19 mouse cellular contexts compared by ENCODE assay signal in genomic region chr9:104328655-104329054, GRCm38 (mm10). TPM values are rescaled to one million over a fixed set of nuclear protein-coding genes. Genes with fewer than 3 reads are reported as not detected.
DNase-seq lines count a peak whose midpoint lies in the region; TF ChIP-seq lines count a peak whose summit lies in the region.
"Had no signal": no experiment of that assay in that cellular context is flagged by ENCODE, and none has a peak within 500 bp of the region (broad histone marks: within the 10 kb centered on the region; RNA-seq: fewer than 3 reads in every experiment).

No protein-coding gene starts in this region.

- no peak overlapping the region for H3K27ac ChIP-seq in cerebellum, adult 2 months (ENCODE audit: insufficient read depth, low read length)
- H3K27ac ChIP-seq: forebrain, embryonic 12.5 days; heart, adult 2 months; heart, embryonic 15.5 days; hindbrain, embryonic 13.5 days; hindbrain, postnatal 0 days had no signal

- DNase-seq in lung, adult 18-20 months: peak; percentile 34 to 66
- no peak for DNase-seq in lung, adult 2 months
- peak; percentile 16 for DNase-seq in urinary bladder, postnatal 14 days (ENCODE audit: low spot score)
- no peak for DNase-seq in urinary bladder, postnatal 25 days (ENCODE audit: low spot score)
- peak; percentile 45 for DNase-seq in lung, postnatal 25 days (ENCODE audit: low spot score)
- no peak for DNase-seq in cerebellum, adult 2 months
- DNase-seq: adrenal gland, postnatal 14 days; cerebellum, adult 11-12 months; cerebellum, postnatal 14 days; embryo, embryonic 11 days; gastrocnemius, postnatal 14 days; heart, adult 2 months; heart, postnatal 14 days had no signal

- H3K27me3 ChIP-seq in cerebellum, adult 2 months (ENCODE audit: control insufficient read depth, insufficient read depth, low read length): no peaks in the 10 kb centered on the region
- H3K27me3 ChIP-seq: CH12.LX; forebrain, embryonic 12.5 days; heart, embryonic 15.5 days; hindbrain, embryonic 13.5 days had no signal

- WGBS in lung, adult 2 months: 48% methylated on average over 4 of the region's 4 CpGs
- 59% methylated on average over 4 of the region's 4 CpGs for WGBS in cerebellum, adult 2 months

- no peak for TF ChIP-seq POLR2A in lung, adult 2 months (IDR thresholded peaks at IDR 0.05; ENCODE audit: borderline replicate concordance, extremely low read depth, low read depth, low read length)
- no peak for TF ChIP-seq POLR2A in cerebellum, adult 2 months (IDR thresholded peaks at IDR 0.05; ENCODE audit: borderline replicate concordance, insufficient read depth, low read length)

- H3K4me3 ChIP-seq in lung, adult 2 months (replicated peaks; ENCODE audit: extremely low read depth, low read depth, low read length): no peak overlapping the region
- no peak overlapping the region for H3K4me3 ChIP-seq in cerebellum, adult 2 months (replicated peaks; ENCODE audit: insufficient read depth, low read depth, low read length)
- H3K4me3 ChIP-seq: forebrain, embryonic 12.5 days; heart, adult 2 months; heart, embryonic 15.5 days; hindbrain, embryonic 13.5 days had no signal

- H3K4me1 ChIP-seq in lung, adult 2 months (ENCODE audit: control insufficient read depth, insufficient read depth, low read length): no peaks in the 10 kb centered on the region
- no peaks in the 10 kb centered on the region for H3K4me1 ChIP-seq in cerebellum, adult 2 months (ENCODE audit: control insufficient read depth, insufficient read depth, low read length)
- H3K4me1 ChIP-seq: forebrain, embryonic 12.5 days; heart, embryonic 15.5 days; hindbrain, embryonic 13.5 days had no signal

- no peak for TF ChIP-seq CTCF in lung, adult 2 months (IDR thresholded peaks at IDR 0.05; ENCODE audit: insufficient read depth, low read length)
- no peak for TF ChIP-seq CTCF in cerebellum, adult 2 months (IDR thresholded peaks at IDR 0.05; ENCODE audit: borderline replicate concordance, insufficient read depth, low read depth, low read length)

RNA-seq across cellular contexts. Expression of gene Acpp, which starts 8.9 kb away (rescaled TPM):
- 2.5 and 4.4 TPM in 2 replicates for polyA plus RNA-seq in lung, adult 2 months (2012; rRNA removed)
- 0.13 and 0.22 TPM in 2 replicates for polyA plus RNA-seq in cerebellum, adult 2 months (2012; rRNA removed)
- polyA plus RNA-seq: Patski had no signal

Comparison
In these comparisons a context has a peak if more than half of its experiments do, and no peak if none do; other contexts are left out.
1. DNase-seq: peak in lung, adult 18-20 months (2 of 2), urinary bladder, postnatal 14 days (single experiment) and lung, postnatal 25 days (single experiment); none in lung, adult 2 months (single experiment), urinary bladder, postnatal 25 days (single experiment) and cerebellum, adult 2 months (0 of 2).